Mouse (Mus musculus) cortical plate, adult 2 months (tissue): ENCODE data around the gene Tubg1. TPM values are rescaled to one million over a fixed set of nuclear protein-coding genes. Genes with fewer than 3 reads are reported as not detected.

Experiments
- H3K27ac ChIP-seq: fragments of 200-500 bp; 2 replicates; pipeline ENCODE4 v1.5.1; 2012; ENCODE audit warnings: low read length, control low read depth, inconsistent platforms; ENCODE audit not compliant: insufficient read depth
- H3K4me1 ChIP-seq: fragments of 200-500 bp; 2 replicates; pipeline ENCODE4 v1.6.1; 2011; ENCODE audit warnings: low read length; ENCODE audit not compliant: control insufficient read depth, insufficient read depth
- H3K4me3 ChIP-seq: fragments of 200-500 bp; 2 replicates; pipeline ENCODE4 v1.5.1; 2011; ENCODE audit warnings: mild to moderate bottlenecking, low read length, control low read depth; ENCODE audit not compliant: insufficient read depth
- CTCF ChIP-seq: fragments of 200-500 bp; IDR thresholded peaks from 2 replicates; pipeline ENCODE4 v1.5.1; 2011; ENCODE audit warnings: mild to moderate bottlenecking, control low read depth, low read length; ENCODE audit not compliant: insufficient read depth; ENCODE audit errors: extremely low read depth
- POLR2A ChIP-seq: fragments of 200-500 bp; IDR thresholded peaks from 2 replicates; pipeline ENCODE4 v1.6.1; 2011; ENCODE audit warnings: mild to moderate bottlenecking, low read length, control low read depth; ENCODE audit not compliant: insufficient read depth; ENCODE audit errors: extremely low read depth
- polyA plus RNA-seq: library from polyadenylated mRNA; depleted of rRNA; stranded (reverse); fragments of >200 nt; gene quantifications from 2 replicates; pipeline ENCODE4 v1.2.3, GENCODE M21; 2012; rRNA removed

Gene Tubg1
- polyA plus RNA-seq, result 15.2 and 15.3 TPM in 2 replicates

GRCm38 (mm10) chr11:101119761-101120544 is at the start of gene Tubg1, which contains the start of gene Retreg3:
Tubg1 (plus strand) TSS chr11:101119938.
Retreg3 (minus strand) TSS chr11:101119893.
- peak within 1 kb of the TSS; percentile 52 for H3K4me3 ChIP-seq
- no peak for TF ChIP-seq CTCF
- peak; percentile 90 for TF ChIP-seq POLR2A
- peaks cover 4% of the 10 kb centered on the region; the same call in 1 of the 2 replicates for H3K4me1 ChIP-seq
- H3K27ac ChIP-seq, result peak within 1 kb of the TSS; percentile 69

DNA sequence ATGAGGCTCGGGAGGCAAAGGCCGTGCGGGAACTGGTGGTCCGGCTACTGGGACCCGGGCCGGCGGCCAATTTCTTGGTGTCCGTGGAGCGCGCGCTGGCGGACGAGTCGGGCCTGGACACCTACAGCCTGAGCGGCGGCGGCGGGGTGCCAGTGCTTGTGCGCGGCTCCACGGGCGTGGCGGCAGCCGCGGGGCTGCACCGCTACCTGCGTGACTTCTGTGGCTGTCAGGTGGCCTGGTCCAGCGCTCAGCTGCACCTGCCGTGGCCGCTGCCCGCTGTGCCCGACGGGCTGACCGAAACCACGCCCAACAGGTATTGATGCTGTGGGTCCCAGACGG is 49.6 kb upstream of the Tubg1 start:
- 0 out of 2 replicates have a peak, but pooled peaks cover 2% of the 10 kb centered on the region for H3K4me1 ChIP-seq
- TF ChIP-seq CTCF (no peak), POLR2A (no peak)

GRCm38 (mm10) chr11:101070987-101071386 is 48.8 kb upstream of the Tubg1 start:
- H3K4me1 ChIP-seq, result 0 out of 2 replicates have a peak, but pooled peaks cover 2% of the 10 kb centered on the region
- no peak for TF ChIP-seq CTCF
- TF ChIP-seq POLR2A, result no peak
- H3K27ac ChIP-seq, result no peak overlapping the region
- peak overlapping the region; percentile 37; the same call in 1 of the 2 replicates for H3K4me3 ChIP-seq

More for the DNA sequence above, 49.6 kb upstream of the Tubg1 start:
- H3K27ac ChIP-seq, result peak overlapping the region; percentile 49; the same call in 1 of the 2 replicates
- peak overlapping the region; percentile 37 for H3K4me3 ChIP-seq

- Histone ChIP-seq H3K4me1 (0 out of 2 replicates have a peak, but pooled peaks cover 2% of the 10 kb centered on the region), H3K4me3 (no peak overlapping the region), H3K27ac (no peak overlapping the region)
- TF ChIP-seq POLR2A (no peak), CTCF (no peak)
Measured at GRCm38 (mm10) chr11:101071810-101072428, 47.8 kb upstream of the Tubg1 start.

DNA sequence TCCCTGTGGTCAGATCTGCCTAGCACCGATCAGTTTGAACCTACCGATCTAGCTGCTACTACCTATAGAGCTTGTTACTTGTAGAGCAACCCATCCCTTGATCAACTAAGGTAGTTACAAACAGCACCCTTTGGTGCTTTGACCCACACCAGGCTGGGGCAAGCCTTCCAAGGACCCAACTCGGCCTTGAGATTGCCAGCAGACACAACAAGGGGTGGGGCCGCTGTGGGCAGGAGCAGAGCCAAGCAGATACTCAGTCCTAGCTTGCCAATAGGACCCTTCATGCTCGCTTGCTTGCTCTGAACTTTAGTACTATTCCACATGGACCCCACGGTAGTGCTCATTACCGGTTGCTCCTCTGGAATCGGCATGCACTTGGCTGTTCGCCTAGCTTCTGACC is 41.6 kb upstream of the Tubg1 start, which contains the start of gene Hsd17b1:
Hsd17b1 (plus strand) TSS at position 291 of the 400 bp plus-strand sequence.
- no peak for TF ChIP-seq POLR2A
- no peak within 1 kb of the TSS for H3K4me3 ChIP-seq
- H3K4me1 ChIP-seq, result no peaks in the 10 kb centered on the region
- H3K27ac ChIP-seq, result no peak within 1 kb of the TSS

GRCm38 (mm10) chr11:101079746-101080145 is 40.0 kb upstream of the Tubg1 start:
- TF ChIP-seq POLR2A (no peak), CTCF (no peak)
- peaks cover 2% of the 10 kb centered on the region; the same call in 1 of the 2 replicates for H3K4me1 ChIP-seq
- no peak overlapping the region for H3K4me3 ChIP-seq
- H3K27ac ChIP-seq, result no peak overlapping the region

- Histone ChIP-seq H3K27ac (no peak overlapping the region), H3K4me3 (no peak overlapping the region), H3K4me1 (peaks cover 2% of the 10 kb centered on the region; the same call in 1 of the 2 replicates)
- TF ChIP-seq CTCF, result no peak
- no peak for TF ChIP-seq POLR2A
Measured at GRCm38 (mm10) chr11:101080421-101080820, 39.3 kb upstream of the Tubg1 start.

DNA sequence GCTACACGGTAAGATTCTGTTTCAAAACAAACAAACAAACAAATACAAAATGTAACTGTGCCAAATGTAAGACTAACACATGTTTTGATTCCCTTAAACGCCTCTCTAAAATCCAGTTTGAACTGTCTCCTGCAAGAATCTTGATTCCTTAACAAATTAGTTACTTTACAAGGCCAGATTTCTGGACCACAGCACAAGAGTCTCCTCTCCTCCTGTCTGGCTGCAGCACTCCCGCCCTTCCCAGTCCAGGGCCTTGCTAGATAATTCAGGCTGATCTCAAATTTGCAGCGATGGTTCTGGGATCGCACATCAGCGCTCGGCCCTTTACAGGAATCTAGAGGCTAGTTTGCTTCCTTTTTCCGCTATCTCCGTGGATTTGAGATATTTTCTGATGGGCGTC is 38.1 kb upstream of the Tubg1 start:
- H3K4me3 ChIP-seq, result peak overlapping the region; percentile 90
- peaks cover 2% of the 10 kb centered on the region; the same call in 1 of the 2 replicates for H3K4me1 ChIP-seq
- no peak for TF ChIP-seq CTCF
- TF ChIP-seq POLR2A, result no peak
- 0 out of 2 replicates have a peak overlapping the region, but pooled peaks have one; percentile 6 for H3K27ac ChIP-seq

- peaks cover 2% of the 10 kb centered on the region; the same call in 1 of the 2 replicates for H3K4me1 ChIP-seq
Measured at GRCm38 (mm10) chr11:101082208-101083082, 37.3 kb upstream of the Tubg1 start, which contains the start of gene Coasy. Coasy (plus strand) TSS chr11:101082565.

More at GRCm38 (mm10) chr11:101082208-101083082, 37.3 kb upstream of the Tubg1 start, which contains the start of gene Coasy:
- peak within 1 kb of the TSS; percentile 26 for H3K27ac ChIP-seq
- H3K4me3 ChIP-seq, result peak within 1 kb of the TSS; percentile 90
- TF ChIP-seq CTCF, result peak; percentile 28; the same call in 1 of the 2 replicates
- TF ChIP-seq POLR2A, result peak; percentile 68
